8 mouse cellular contexts compared by ENCODE assay signal in the genomic region with DNA sequence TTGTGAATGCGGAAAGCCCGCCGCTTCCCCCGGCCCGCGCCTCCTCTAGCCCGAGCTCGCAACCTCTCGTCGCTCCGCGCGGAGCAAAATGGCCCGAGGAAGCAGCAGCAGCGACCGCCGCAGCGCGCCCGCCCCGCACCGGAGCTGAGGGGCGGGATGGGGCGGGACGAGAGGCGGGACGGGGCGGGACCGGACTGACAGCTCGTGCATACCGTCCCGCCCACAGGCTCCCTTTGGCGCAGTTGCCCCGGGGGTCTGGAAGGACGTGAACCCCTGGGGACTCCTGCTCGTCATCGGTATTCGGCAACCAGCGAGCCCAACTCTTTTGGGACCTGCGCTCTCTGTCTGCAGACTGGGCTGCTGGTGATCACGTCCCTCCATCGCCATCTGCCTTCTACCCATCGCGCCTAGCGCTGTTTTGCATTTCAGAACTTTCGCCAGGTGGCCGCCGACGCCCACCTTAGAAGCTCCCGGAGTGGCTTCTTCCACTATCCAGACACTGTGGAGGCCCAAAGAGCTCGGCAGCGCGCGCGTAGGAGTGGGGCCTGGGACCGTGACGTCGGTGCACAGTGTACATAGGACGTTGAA. TPM values are rescaled to one million over a fixed set of nuclear protein-coding genes. Genes with fewer than 3 reads are reported as not detected.
DNase-seq lines count a peak whose midpoint lies in the region; ATAC-seq and TF ChIP-seq lines count a peak whose summit lies in the region.

A gene (minus strand): TSS at position 142 of the 588 bp plus-strand sequence.

- H3K9ac ChIP-seq in forebrain, embryonic 12.5 days, result peak within 1 kb of the TSS; percentile 90
- H3K9ac ChIP-seq in heart, embryonic 16.5 days (ENCODE audit: low read length), result peak within 1 kb of the TSS; percentile 90
- H3K9ac ChIP-seq in liver, embryonic 16.5 days (ENCODE audit: low read depth, low read length), result peak within 1 kb of the TSS; percentile 77
- peak within 1 kb of the TSS; percentile 83 for H3K9ac ChIP-seq in neural tube, embryonic 12.5 days

- peak; percentile 95 for ATAC-seq in forebrain, embryonic 12.5 days (ENCODE audit: low FRiP score)
- peak; percentile 88 for ATAC-seq in heart, embryonic 16.5 days (replicated peaks; ENCODE audit: extremely low read depth, insufficient read depth, low FRiP score)
- ATAC-seq in liver, embryonic 16.5 days (ENCODE audit: low read depth), result peak; percentile 93
- peak; percentile 93 for ATAC-seq in neural tube, embryonic 12.5 days (ENCODE audit: low FRiP score, low read depth)

- peak; percentile 69 for DNase-seq in c-Kit-positive CD71-positive TER-119-positive erythroid progenitor cells, embryonic 14.5 days (ENCODE audit: low spot score)
- DNase-seq in kidney, postnatal 36 days, result peak; percentile 87 to 93
- peak; percentile 83 for DNase-seq in telencephalon, adult 2 months (ENCODE audit: low read depth, low spot score)

- peak within 1 kb of the TSS; percentile 85 for H3K27ac ChIP-seq in forebrain, embryonic 12.5 days
- peak within 1 kb of the TSS; percentile 86 for H3K27ac ChIP-seq in heart, embryonic 16.5 days (ENCODE audit: low read length)
- H3K27ac ChIP-seq in liver, embryonic 16.5 days (ENCODE audit: low read length), result peak within 1 kb of the TSS; percentile 64
- peak within 1 kb of the TSS; percentile 46; the same call in 1 of the 2 replicates for H3K27ac ChIP-seq in neural tube, embryonic 12.5 days

- no peak for TF ChIP-seq CTCF in E14TG2a.4 (conservative IDR thresholded peaks at IDR 0.05; ENCODE audit: low read length)

- WGBS in forebrain, embryonic 12.5 days, result under 1% methylated on average over 59 of the region's 59 CpGs
- WGBS in heart, embryonic 16.5 days, result under 1% methylated on average over 59 of the region's 59 CpGs
- under 1% methylated on average over 59 of the region's 59 CpGs for WGBS in liver, embryonic 16.5 days (ENCODE audit: insufficient replicate concordance)
- 1% methylated on average over 59 of the region's 59 CpGs for WGBS in neural tube, embryonic 12.5 days

- no peaks in the 10 kb centered on the region for H3K9me3 ChIP-seq in E14TG2a.4 (ENCODE audit: low read length)
- H3K9me3 ChIP-seq in forebrain, embryonic 12.5 days, result no peaks in the 10 kb centered on the region
- no peaks in the 10 kb centered on the region for H3K9me3 ChIP-seq in heart, embryonic 16.5 days (replicated peaks; ENCODE audit: control insufficient read depth, low read length)
- no peaks in the 10 kb centered on the region for H3K9me3 ChIP-seq in liver, embryonic 16.5 days (replicated peaks; ENCODE audit: control insufficient read depth, low read length)
- no peaks in the 10 kb centered on the region for H3K9me3 ChIP-seq in neural tube, embryonic 12.5 days

- peak within 1 kb of the TSS; percentile 96 for H3K4me3 ChIP-seq in E14TG2a.4 (replicated peaks; ENCODE audit: low read length)
- H3K4me3 ChIP-seq in forebrain, embryonic 12.5 days (replicated peaks), result peak within 1 kb of the TSS; percentile 84
- H3K4me3 ChIP-seq in heart, embryonic 16.5 days (ENCODE audit: low read length), result peak within 1 kb of the TSS; percentile 72
- peak within 1 kb of the TSS; percentile 79 for H3K4me3 ChIP-seq in liver, embryonic 16.5 days (ENCODE audit: low read depth, low read length)
- H3K4me3 ChIP-seq in neural tube, embryonic 12.5 days, result peak within 1 kb of the TSS; percentile 66

- peaks cover 18% of the 10 kb centered on the region for H3K36me3 ChIP-seq in E14TG2a.4 (ENCODE audit: insufficient read depth, low read length)
- peaks cover 10% of the 10 kb centered on the region for H3K36me3 ChIP-seq in forebrain, embryonic 12.5 days (replicated peaks)
- peaks cover 5% of the 10 kb centered on the region; the same call in 1 of the 2 replicates for H3K36me3 ChIP-seq in heart, embryonic 16.5 days (ENCODE audit: control insufficient read depth, insufficient read depth)
- no peaks in the 10 kb centered on the region; the same call in 1 of the 2 replicates for H3K36me3 ChIP-seq in liver, embryonic 16.5 days (ENCODE audit: control insufficient read depth, insufficient read depth)
- peaks cover 10% of the 10 kb centered on the region; the same call in 1 of the 2 replicates for H3K36me3 ChIP-seq in neural tube, embryonic 12.5 days

- H3K4me2 ChIP-seq in forebrain, embryonic 12.5 days, result peak within 1 kb of the TSS; percentile 94
- peak within 1 kb of the TSS; percentile 88 for H3K4me2 ChIP-seq in heart, embryonic 16.5 days (ENCODE audit: low read depth, low read length)
- peak within 1 kb of the TSS; percentile 90 for H3K4me2 ChIP-seq in liver, embryonic 16.5 days (ENCODE audit: low read depth, low read length)
- peak within 1 kb of the TSS; percentile 98 for H3K4me2 ChIP-seq in neural tube, embryonic 12.5 days (replicated peaks)

- peaks cover 74% of the 10 kb centered on the region for H3K4me1 ChIP-seq in E14TG2a.4 (replicated peaks; ENCODE audit: low read depth, low read length)
- peaks cover 18% of the 10 kb centered on the region for H3K4me1 ChIP-seq in forebrain, embryonic 12.5 days
- peaks cover 19% of the 10 kb centered on the region for H3K4me1 ChIP-seq in heart, embryonic 16.5 days (ENCODE audit: control insufficient read depth, insufficient read depth, low read length)
- H3K4me1 ChIP-seq in liver, embryonic 16.5 days (ENCODE audit: control insufficient read depth, low read depth, low read length), result peaks cover 17% of the 10 kb centered on the region
- peaks cover 16% of the 10 kb centered on the region for H3K4me1 ChIP-seq in neural tube, embryonic 12.5 days

- peaks cover 9% of the 10 kb centered on the region for H3K27me3 ChIP-seq in E14TG2a.4 (ENCODE audit: insufficient read depth, low read length)
- H3K27me3 ChIP-seq in forebrain, embryonic 12.5 days, result peaks cover 33% of the 10 kb centered on the region; the same call in 1 of the 2 replicates
- no peaks in the 10 kb centered on the region for H3K27me3 ChIP-seq in heart, embryonic 16.5 days (ENCODE audit: control insufficient read depth, insufficient read depth, low read length)
- H3K27me3 ChIP-seq in liver, embryonic 16.5 days (ENCODE audit: control insufficient read depth, insufficient read depth, low read depth, low read length), result no peaks in the 10 kb centered on the region; the same call in 1 of the 2 replicates
- no peaks in the 10 kb centered on the region; the same call in 1 of the 2 replicates for H3K27me3 ChIP-seq in neural tube, embryonic 12.5 days (replicated peaks)

RNA-seq across cellular contexts. Expression of the gene that starts here (rescaled TPM):
- 16.3 and 18.9 TPM in 2 replicates for polyA plus RNA-seq in forebrain, embryonic 12.5 days (2016; fragmentation: Nextera tagmentation; extraction: Ambion mirVana)
- polyA plus RNA-seq in heart, embryonic 16.5 days (2015; fragmentation: Nextera tagmentation; extraction: Ambion mirVana), result 20.3 and 23.7 TPM in 2 replicates
- polyA plus RNA-seq in liver, embryonic 16.5 days (2015; fragmentation: Nextera tagmentation; extraction: Ambion mirVana), result 5.2 and 5.9 TPM in 2 replicates
- 17.7 and 20.3 TPM in 2 replicates for polyA plus RNA-seq in neural tube, embryonic 12.5 days (2016; fragmentation: Nextera tagmentation; extraction: Ambion mirVana)

Comparison
In these comparisons a context has a peak if more than half of its experiments do, and no peak if none do; other contexts are left out.
1. Peak in every context shown above with its lines: DNase-seq, ATAC-seq, H3K4me3 ChIP-seq and H3K27ac ChIP-seq.